Mouse (Mus musculus) liver, embryonic 12.5 days (tissue): ENCODE results near the gene Sufu. TPM values are rescaled to one million over a fixed set of nuclear protein-coding genes. Genes with fewer than 3 reads are reported as not detected.

Experiments
- ATAC-seq: fragments of 200-750 bp; cut with Nextera tagmentation; 2 replicates; pipeline ENCODE4 v1.8.0; 2017; ENCODE audit warnings: moderate number of reproducible peaks, mild to moderate bottlenecking, moderate library complexity
- H3K27ac ChIP-seq: fragments of 300-500 bp; sonication (generic); 2 replicates; pipeline ENCODE4 v1.5.1; 2016; ENCODE audit warnings: mild to moderate bottlenecking
- H3K27me3 ChIP-seq: fragments of 300-500 bp; sonication (generic); replicated peaks from 2 replicates; pipeline ENCODE4 v1.6.1; 2016; ENCODE audit warnings: mild to moderate bottlenecking, moderate library complexity
- H3K36me3 ChIP-seq: fragments of 300-500 bp; sonication (generic); 2 replicates; pipeline ENCODE4 v1.6.1; 2016; ENCODE audit warnings: mild to moderate bottlenecking, moderate library complexity
- H3K4me1 ChIP-seq: fragments of 300-500 bp; sonication (generic); 2 replicates; pipeline ENCODE4 v1.6.1; 2016
- H3K4me2 ChIP-seq: fragments of 300-500 bp; sonication (generic); 2 replicates; pipeline ENCODE4 v1.6.1; 2016; ENCODE audit warnings: mild to moderate bottlenecking, moderate library complexity
- H3K4me3 ChIP-seq: fragments of 300-500 bp; sonication (generic); 2 replicates; pipeline ENCODE4 v1.5.1; 2016; ENCODE audit warnings: mild to moderate bottlenecking, moderate library complexity
- H3K9ac ChIP-seq: fragments of 300-500 bp; sonication (generic); 2 replicates; pipeline ENCODE4 v1.6.1; 2016; ENCODE audit warnings: mild to moderate bottlenecking, moderate library complexity
- H3K9me3 ChIP-seq: fragments of 300-500 bp; sonication (generic); replicated peaks from 2 replicates; pipeline ENCODE4 v1.6.1; 2016; ENCODE audit warnings: mild to moderate bottlenecking, moderate library complexity
- whole genome bisulfite sequencing: fragments of 180-500 bp; shearing (Covaris S2); methylation state at CpG from one replicate; pipeline ENCODE4 v1.1.7; 2016; ENCODE audit not compliant: insufficient replicate concordance; 5-methylcytosine and 5-hydroxymethylcytosine counted together
- polyA plus RNA-seq: library from polyadenylated mRNA; unstranded; fragments of >200 nt; fragmentation: Nextera tagmentation; extraction: Ambion mirVana; gene quantifications from 2 replicates; pipeline ENCODE4 v1.2.1, GENCODE M21; 2016

Gene Sufu
- polyA plus RNA-seq, 1 experiment from 2014 or later: 12.4 TPM

GRCm38 (mm10) chr19:46524152-46524544, 127.5 kb downstream of the Sufu start:
- 20% methylated on average over 6 of the region's 6 CpGs for WGBS
- Histone ChIP-seq H3K27ac (0 out of 2 replicates have a peak overlapping the region, but pooled peaks have one; percentile 47), H3K9me3 (no peaks in the 10 kb centered on the region), H3K4me1 (peaks cover 70% of the 10 kb centered on the region), H3K4me2 (peak overlapping the region; percentile 45), H3K27me3 (peaks cover 39% of the 10 kb centered on the region), H3K4me3 (no peak overlapping the region), H3K36me3 (no peaks in the 10 kb centered on the region), H3K9ac (0 out of 2 replicates have a peak overlapping the region, but pooled peaks have one; percentile 4)
- no peak for ATAC-seq

DNA sequence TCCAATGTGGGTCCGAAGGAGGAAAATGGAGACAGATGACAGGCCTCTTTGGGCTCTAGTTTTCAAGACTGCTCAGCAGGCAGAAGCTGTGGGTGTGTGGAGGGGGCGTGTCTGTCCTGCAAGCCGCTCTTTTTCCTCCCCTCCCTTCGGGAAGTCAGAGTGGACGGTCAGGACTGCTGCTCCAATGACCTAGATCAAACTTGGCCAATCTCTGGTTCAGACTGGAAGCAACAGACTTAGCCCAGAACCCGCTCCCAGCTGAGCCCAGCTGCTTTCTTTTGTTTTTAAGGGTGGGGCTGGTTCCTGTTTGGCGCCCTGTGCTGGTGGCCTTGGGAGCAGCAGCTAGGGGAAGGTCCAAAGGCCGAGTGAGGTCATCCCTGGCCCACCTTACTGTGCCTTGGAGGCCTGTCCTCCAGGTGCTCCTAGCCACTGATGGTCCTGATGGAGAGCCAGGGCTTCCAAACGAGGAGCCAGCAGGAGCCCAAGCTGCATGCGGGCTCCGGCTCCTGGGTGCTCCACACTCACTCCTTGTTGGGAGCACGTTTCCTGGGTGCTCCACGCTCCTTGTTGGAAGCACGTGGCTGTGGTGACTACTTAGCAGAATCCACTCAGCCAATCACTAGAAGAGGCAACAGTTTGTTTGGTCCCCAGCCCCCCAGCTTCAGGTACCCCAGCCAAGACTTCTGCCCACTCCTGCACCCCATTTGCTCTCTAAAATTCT, 128.1 kb downstream of the Sufu start:
- WGBS: 28% methylated on average over 14 of the region's 14 CpGs
- H3K9me3 ChIP-seq: no peaks in the 10 kb centered on the region
- peaks cover 45% of the 10 kb centered on the region for H3K27me3 ChIP-seq
- H3K4me1 ChIP-seq: peaks cover 70% of the 10 kb centered on the region
- peak overlapping the region; percentile 45 for H3K4me2 ChIP-seq
- no peak for ATAC-seq
- no peaks in the 10 kb centered on the region for H3K36me3 ChIP-seq
- no peak overlapping the region; the same call in 1 of the 2 replicates for H3K4me3 ChIP-seq
- 0 out of 2 replicates have a peak overlapping the region, but pooled peaks have one; percentile 4 for H3K9ac ChIP-seq
- peak overlapping the region; percentile 47; the same call in 1 of the 2 replicates for H3K27ac ChIP-seq

- no peak for ATAC-seq
- Histone ChIP-seq H3K4me3 (no peak overlapping the region), H3K4me2 (no peak overlapping the region), H3K27me3 (peaks cover 46% of the 10 kb centered on the region), H3K36me3 (no peaks in the 10 kb centered on the region), H3K9me3 (no peaks in the 10 kb centered on the region), H3K9ac (no peak overlapping the region), H3K27ac (no peak overlapping the region), H3K4me1 (peaks cover 79% of the 10 kb centered on the region)
- WGBS: 71% methylated on average over 10 of the region's 10 CpGs
These were observed 129.3 kb downstream of the Sufu start for GRCm38 (mm10) chr19:46525691-46526631.

DNA sequence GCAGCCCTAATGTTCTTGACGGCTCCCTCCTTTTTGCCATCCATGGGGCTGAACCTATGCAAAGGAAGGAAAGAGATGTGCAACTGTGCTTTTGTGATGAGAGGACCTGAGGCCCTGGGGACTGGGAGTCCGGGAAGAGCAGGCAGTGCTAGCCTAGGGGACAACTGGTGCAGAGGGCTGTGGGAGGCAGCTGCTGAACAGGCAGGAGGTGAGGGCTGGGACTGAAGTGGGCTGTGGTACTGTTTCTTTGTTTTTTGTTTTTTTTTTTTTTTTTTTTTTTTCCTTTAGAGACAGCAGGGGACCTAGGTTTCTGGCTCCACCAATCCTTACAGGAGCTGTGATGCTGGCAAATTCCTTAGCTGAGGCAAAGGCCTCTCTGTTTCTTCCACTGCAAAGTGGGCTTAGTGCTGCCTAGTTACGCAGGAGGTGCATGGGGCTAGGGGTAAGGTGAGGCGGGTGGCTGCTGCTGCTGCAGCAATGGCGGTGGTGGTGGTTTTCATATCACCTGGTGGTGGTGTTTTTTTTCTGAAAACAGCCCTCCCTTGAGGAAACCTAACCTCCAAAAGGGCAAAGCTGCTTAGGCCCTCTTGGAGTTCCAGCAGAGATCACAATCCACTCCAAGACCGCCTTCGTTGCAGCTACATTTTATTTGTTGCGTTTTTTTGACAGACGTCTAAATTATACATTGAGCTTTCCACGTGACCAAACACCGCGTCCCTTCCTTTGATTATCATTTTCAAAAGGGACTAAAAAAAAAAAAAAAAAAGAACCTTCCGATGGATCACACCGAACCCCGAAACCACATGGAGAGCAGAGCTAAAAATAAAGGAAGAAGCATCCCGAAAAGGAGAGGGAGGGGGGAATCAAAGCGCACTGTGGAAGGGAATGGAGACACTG, 131.2 kb downstream of the Sufu start:
- WGBS: 31% methylated on average over 17 of the region's 17 CpGs
- H3K9ac ChIP-seq: no peak overlapping the region; the same call in 1 of the 2 replicates
- H3K4me3 ChIP-seq: peak overlapping the region; percentile 43
- H3K27me3 ChIP-seq: peaks cover 45% of the 10 kb centered on the region
- H3K36me3 ChIP-seq: no peaks in the 10 kb centered on the region
- H3K27ac ChIP-seq: no peak overlapping the region
- no peaks in the 10 kb centered on the region for H3K9me3 ChIP-seq
- peak overlapping the region; percentile 74 for H3K4me2 ChIP-seq
- no peak for ATAC-seq
- peaks cover 80% of the 10 kb centered on the region for H3K4me1 ChIP-seq

DNA sequence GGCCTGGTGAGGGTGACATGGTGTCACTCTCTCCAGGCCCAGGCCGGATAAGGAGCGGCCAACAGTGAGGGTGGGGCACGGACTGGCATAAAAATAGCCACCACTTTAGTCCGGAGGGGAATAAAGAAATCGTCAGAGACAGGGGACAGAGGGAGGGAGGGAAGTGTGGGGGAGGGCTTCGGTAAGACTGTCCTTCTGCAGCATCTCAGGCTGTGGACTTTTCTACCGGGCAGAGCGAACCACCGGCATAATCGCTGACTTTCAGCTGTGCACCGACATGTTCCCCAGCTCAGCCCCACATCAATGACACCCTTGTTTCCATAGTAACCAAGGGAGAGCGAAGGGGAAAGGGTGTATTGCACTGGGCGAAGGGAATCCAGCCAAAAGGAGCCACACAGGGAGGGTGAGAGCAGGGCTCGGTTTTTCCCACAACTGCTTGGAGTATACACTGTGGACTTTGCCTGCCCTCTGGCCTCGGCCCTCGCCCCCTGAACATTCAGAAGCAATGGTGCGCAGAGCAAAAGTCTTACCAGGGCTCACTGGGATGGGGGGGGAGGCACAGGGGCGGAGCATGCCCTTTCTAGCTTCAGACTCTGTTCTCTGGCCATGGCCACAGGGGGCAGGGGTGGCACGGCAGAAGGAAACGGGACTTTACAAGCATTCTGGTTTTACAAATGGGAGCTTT, 132.0 kb downstream of the Sufu start:
- peak; percentile 63 for ATAC-seq
- Histone ChIP-seq H3K4me3 (peak overlapping the region; percentile 43), H3K36me3 (no peaks in the 10 kb centered on the region), H3K27me3 (peaks cover 37% of the 10 kb centered on the region), H3K4me2 (peak overlapping the region; percentile 74), H3K9me3 (no peaks in the 10 kb centered on the region), H3K27ac (0 out of 2 replicates have a peak overlapping the region, but pooled peaks have one; percentile 46), H3K9ac (peak overlapping the region; percentile 55), H3K4me1 (peaks cover 78% of the 10 kb centered on the region)
- WGBS: 3% methylated on average over 20 of the region's 20 CpGs

- H3K9ac ChIP-seq: 0 out of 2 replicates have a peak overlapping the region, but pooled peaks have one; percentile 12
- H3K27ac ChIP-seq: 0 out of 2 replicates have a peak overlapping the region, but pooled peaks have one; percentile 46
- no peaks in the 10 kb centered on the region for H3K36me3 ChIP-seq
- H3K4me1 ChIP-seq: peaks cover 71% of the 10 kb centered on the region
- peaks cover 26% of the 10 kb centered on the region for H3K27me3 ChIP-seq
- 33% methylated on average over 13 of the region's 13 CpGs for WGBS
- no peaks in the 10 kb centered on the region for H3K9me3 ChIP-seq
- no peak for ATAC-seq
- H3K4me3 ChIP-seq: no peak overlapping the region
- peak overlapping the region; percentile 74; the same call in 1 of the 2 replicates for H3K4me2 ChIP-seq
These were observed 133.1 kb downstream of the Sufu start for GRCm38 (mm10) chr19:46529601-46530448.

DNA sequence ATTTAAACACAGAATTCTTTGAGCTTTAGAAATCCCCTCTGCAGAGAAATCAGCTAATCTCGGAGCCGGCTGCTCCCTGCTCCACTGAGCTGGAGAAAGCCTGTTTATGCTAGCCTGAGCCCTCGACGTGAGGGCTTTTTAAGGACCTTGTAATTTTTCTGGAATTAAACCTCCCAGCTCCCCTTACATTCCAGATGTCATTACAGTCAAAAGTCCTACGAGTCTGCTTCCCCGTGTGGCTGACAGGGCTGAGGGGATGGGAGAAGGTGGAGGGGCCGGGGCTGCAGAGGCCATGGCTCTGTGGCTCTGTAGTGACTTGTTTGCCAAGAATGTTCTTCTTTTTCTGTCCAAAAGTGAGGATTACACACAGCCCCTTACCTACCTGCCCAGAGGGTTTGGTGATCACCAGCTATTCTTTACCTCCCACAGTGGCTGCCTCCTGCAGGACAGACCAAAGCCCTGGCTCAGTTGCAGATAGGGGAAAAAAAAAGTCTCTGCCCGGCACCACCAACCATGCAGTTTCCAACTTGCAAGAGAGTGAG, 133.8 kb downstream of the Sufu start:
- H3K27me3 ChIP-seq: peaks cover 24% of the 10 kb centered on the region
- H3K27ac ChIP-seq: no peak overlapping the region
- WGBS: 47% methylated on average over 8 of the region's 8 CpGs
- H3K9me3 ChIP-seq: no peaks in the 10 kb centered on the region
- no peak for ATAC-seq
- no peak overlapping the region for H3K9ac ChIP-seq
- H3K4me2 ChIP-seq: no peak overlapping the region
- no peaks in the 10 kb centered on the region for H3K36me3 ChIP-seq
- H3K4me1 ChIP-seq: peaks cover 68% of the 10 kb centered on the region
- no peak overlapping the region for H3K4me3 ChIP-seq

GRCm38 (mm10) chr19:46531071-46532030, 134.7 kb downstream of the Sufu start:
- Histone ChIP-seq H3K4me2 (peak overlapping the region; percentile 41), H3K4me1 (peaks cover 63% of the 10 kb centered on the region), H3K4me3 (no peak overlapping the region), H3K9ac (peak overlapping the region; percentile 47; the same call in 1 of the 2 replicates), H3K27me3 (peaks cover 19% of the 10 kb centered on the region), H3K36me3 (no peaks in the 10 kb centered on the region), H3K27ac (peak overlapping the region; percentile 61), H3K9me3 (no peaks in the 10 kb centered on the region)
- 30% methylated on average over 16 of the region's 16 CpGs for WGBS
- ATAC-seq: no peak

DNA sequence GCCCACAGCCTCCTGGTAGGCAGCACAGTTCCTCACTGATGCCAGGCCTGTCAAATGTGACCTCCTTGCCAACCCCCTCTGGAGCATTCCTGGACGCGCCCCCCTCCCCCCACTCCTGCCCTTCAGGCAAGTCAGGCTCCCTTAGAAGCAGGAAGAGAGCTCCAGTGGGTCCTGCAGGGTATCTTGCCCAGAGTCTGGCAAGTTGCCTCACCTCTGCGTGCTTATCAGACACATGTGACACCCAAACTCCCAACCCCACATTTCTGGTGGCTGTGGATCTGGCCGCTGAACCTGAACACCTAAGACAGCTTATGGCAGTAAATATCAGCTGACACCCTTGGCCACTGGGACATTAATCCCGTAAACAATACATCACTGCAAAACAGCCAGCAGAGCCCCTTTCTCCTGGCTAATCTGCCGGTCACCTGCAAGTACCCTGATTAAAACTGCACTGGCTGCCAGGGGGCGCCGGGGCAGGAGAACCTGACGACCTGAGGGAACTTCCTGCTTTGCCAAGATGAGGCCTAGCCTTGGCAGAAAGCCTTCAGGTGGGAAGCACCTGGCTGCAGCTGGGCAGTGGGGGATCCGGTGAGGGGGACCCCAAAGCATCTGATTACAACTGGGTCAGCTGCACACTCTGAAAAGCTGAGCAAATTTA, 135.5 kb downstream of the Sufu start:
- ATAC-seq: peak; percentile 70
- H3K9ac ChIP-seq: peak overlapping the region; percentile 47; the same call in 1 of the 2 replicates
- H3K4me1 ChIP-seq: peaks cover 63% of the 10 kb centered on the region
- peaks cover 13% of the 10 kb centered on the region for H3K27me3 ChIP-seq
- no peaks in the 10 kb centered on the region for H3K36me3 ChIP-seq
- H3K4me2 ChIP-seq: peak overlapping the region; percentile 41
- peak overlapping the region; percentile 65 for H3K27ac ChIP-seq
- no peaks in the 10 kb centered on the region for H3K9me3 ChIP-seq
- no peak overlapping the region for H3K4me3 ChIP-seq
- 11% methylated on average over 10 of the region's 10 CpGs for WGBS
